Mouse (Mus musculus) E14TG2a.4 (cell line): ENCODE measurements around the gene H2-Ob.
"Not testable (repeated sequence)": the region's sequence is repeated elsewhere in the genome, so short reads cannot be mapped to it uniquely, and the experiment has no call there.

Experiments used
- CTCF ChIP-seq: conservative IDR thresholded peaks from 2 replicates; pipeline ENCODE4 v1.5.1; 2014; ENCODE audit warnings: low read length
- NANOG ChIP-seq: IDR thresholded peaks from 2 replicates; pipeline ENCODE4 v1.6.1; 2014; ENCODE audit warnings: borderline replicate concordance, low read length, mixed read lengths
- POU5F1 ChIP-seq: IDR thresholded peaks from 2 replicates; pipeline ENCODE4 v1.6.1; 2014; ENCODE audit warnings: low read length, borderline replicate concordance

GRCm38 (mm10) chr17:34230971-34231370 lies 7.7 kb upstream of the H2-Ob start:
- TF ChIP-seq CTCF, NANOG, POU5F1: not testable (repeated sequence)
